Mouse (Mus musculus) brain, embryonic 14.5 days (tissue): ENCODE data around the gene Wnk4.

Experiments
- CTCF ChIP-seq: fragments of 200-500 bp; IDR thresholded peaks from 2 replicates; pipeline ENCODE4 v1.5.1; 2012; ENCODE audit warnings: inconsistent platforms, mild to moderate bottlenecking, moderate library complexity, borderline replicate concordance; ENCODE audit not compliant: insufficient read depth, insufficient read length; ENCODE audit errors: extremely low read depth
- POLR2A ChIP-seq: fragments of 200-500 bp; IDR thresholded peaks from 2 replicates; pipeline ENCODE4 v1.6.1; 2012; ENCODE audit warnings: mild to moderate bottlenecking, inconsistent platforms, borderline replicate concordance; ENCODE audit not compliant: poor library complexity, insufficient read depth, insufficient read length, severe bottlenecking; ENCODE audit errors: extremely low read depth

DNA sequence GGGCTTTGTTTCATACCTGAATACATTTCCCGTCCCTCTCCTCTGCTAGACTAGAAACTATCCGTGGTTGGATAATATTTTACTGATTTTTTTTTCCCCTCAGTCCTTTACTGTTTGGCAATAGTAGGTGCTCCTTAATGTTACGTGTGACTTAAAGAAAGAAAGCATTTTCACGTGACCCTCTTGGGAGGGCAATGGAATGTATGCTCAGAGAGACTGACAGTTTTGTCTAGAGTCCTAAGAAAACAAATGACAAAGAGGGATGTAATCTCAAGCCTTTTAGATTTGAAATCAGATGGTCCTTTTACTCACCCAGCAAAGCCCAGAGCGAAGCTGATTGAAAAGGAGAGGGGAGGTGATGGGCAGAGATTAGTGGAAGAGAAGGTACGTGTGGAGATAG is 5.5 kb downstream of the Wnk4 start:
- TF ChIP-seq CTCF = no peak
- TF ChIP-seq POLR2A = no peak
